Mouse (Mus musculus) lung, embryonic 16.5 days (tissue): ENCODE measurements around the gene Sh3pxd2a. TPM values are rescaled to one million over a fixed set of nuclear protein-coding genes. Genes with fewer than 3 reads are reported as not detected.

Source experiments
- ATAC-seq: fragments of 200-750 bp; cut with Nextera tagmentation; 2 replicates; pipeline ENCODE4 v1.8.0; 2017; ENCODE audit warnings: low read depth, mild to moderate bottlenecking, moderate library complexity
- H3K27ac ChIP-seq: fragments of 300-500 bp; sonication (generic); 2 replicates; pipeline ENCODE4 v1.5.1; 2014; ENCODE audit warnings: mild to moderate bottlenecking, control low read depth, low read length
- H3K27me3 ChIP-seq: fragments of 300-500 bp; sonication (generic); 2 replicates; pipeline ENCODE4 v1.6.1; 2014; ENCODE audit warnings: low read depth, low read length, mixed read lengths; ENCODE audit not compliant: control insufficient read depth, insufficient read depth
- H3K36me3 ChIP-seq: fragments of 300-500 bp; sonication (generic); 2 replicates; pipeline ENCODE4 v1.6.1; 2014; ENCODE audit warnings: low read length; ENCODE audit not compliant: control insufficient read depth, insufficient read depth
- H3K4me1 ChIP-seq: fragments of 300-500 bp; sonication (generic); replicated peaks from 2 replicates; pipeline ENCODE4 v1.6.1; 2014; ENCODE audit warnings: low read length, mixed read lengths; ENCODE audit not compliant: control insufficient read depth, insufficient read depth
- H3K4me2 ChIP-seq: fragments of 300-500 bp; sonication (generic); 2 replicates; pipeline ENCODE4 v1.6.1; 2014; ENCODE audit warnings: low read depth, low read length, control low read depth
- H3K4me3 ChIP-seq: fragments of 300-500 bp; sonication (generic); 2 replicates; pipeline ENCODE4 v1.5.1; 2014; ENCODE audit warnings: mild to moderate bottlenecking, low read length, control low read depth
- H3K9ac ChIP-seq: fragments of 300-500 bp; sonication (generic); 2 replicates; pipeline ENCODE4 v1.6.1; 2014; ENCODE audit warnings: low read length, control low read depth
- H3K9me3 ChIP-seq: fragments of 300-500 bp; sonication (generic); 2 replicates; pipeline ENCODE4 v1.6.1; 2016; ENCODE audit warnings: low read length; ENCODE audit not compliant: control insufficient read depth
- WGBS: fragments of 180-500 bp; shearing (Covaris S2); extraction: QIAGEN DNeasy Blood & Tissue Kit; methylation state at CpG from one replicate; pipeline ENCODE4 v1.1.7; 2014; 5-methylcytosine and 5-hydroxymethylcytosine counted together
- polyA plus RNA-seq: library from polyadenylated mRNA; unstranded; fragments of >200 nt; fragmentation: Nextera tagmentation; extraction: Ambion mirVana; gene quantifications from 2 replicates; pipeline ENCODE4 v1.2.1, GENCODE M21; 2015

Sh3pxd2a gene
- polyA plus RNA-seq, 1 experiment from 2014 or later = 6.1 TPM

DNA sequence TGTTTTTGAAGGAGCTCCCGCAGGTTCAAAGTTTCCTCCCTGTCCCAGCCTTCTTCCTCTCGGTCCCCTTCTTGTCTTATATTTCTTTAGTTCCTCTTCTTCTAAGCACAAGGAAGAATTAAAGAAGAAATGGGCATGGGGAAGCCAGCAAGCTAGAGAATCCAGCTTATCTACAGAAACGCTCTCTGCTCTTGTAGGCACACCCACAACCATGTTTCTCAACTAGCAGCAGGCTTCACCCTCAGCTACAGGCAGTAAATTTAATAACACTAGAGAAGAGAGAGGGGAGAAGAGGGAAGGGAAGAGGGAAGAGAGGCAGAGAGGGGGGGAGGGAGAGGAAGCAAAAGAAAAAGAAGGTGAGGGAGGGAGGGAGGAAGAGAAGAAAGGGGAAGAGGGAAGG is 44.0 kb upstream of the Sh3pxd2a start:
- H3K4me1 ChIP-seq = peaks cover 37% of the 10 kb centered on the region
- H3K4me3 ChIP-seq = no peak overlapping the region
- H3K9me3 ChIP-seq = no peaks in the 10 kb centered on the region
- H3K9ac ChIP-seq = 0 out of 2 replicates have a peak overlapping the region, but pooled peaks have one; percentile 11
- H3K4me2 ChIP-seq = no peak overlapping the region
- WGBS = 54% methylated on average over 3 of the region's 3 CpGs
- H3K36me3 ChIP-seq = peaks cover 5% of the 10 kb centered on the region; the same call in 1 of the 2 replicates
- ATAC-seq = no peak
- H3K27me3 ChIP-seq = no peaks in the 10 kb centered on the region
- H3K27ac ChIP-seq = peak overlapping the region; percentile 89

DNA sequence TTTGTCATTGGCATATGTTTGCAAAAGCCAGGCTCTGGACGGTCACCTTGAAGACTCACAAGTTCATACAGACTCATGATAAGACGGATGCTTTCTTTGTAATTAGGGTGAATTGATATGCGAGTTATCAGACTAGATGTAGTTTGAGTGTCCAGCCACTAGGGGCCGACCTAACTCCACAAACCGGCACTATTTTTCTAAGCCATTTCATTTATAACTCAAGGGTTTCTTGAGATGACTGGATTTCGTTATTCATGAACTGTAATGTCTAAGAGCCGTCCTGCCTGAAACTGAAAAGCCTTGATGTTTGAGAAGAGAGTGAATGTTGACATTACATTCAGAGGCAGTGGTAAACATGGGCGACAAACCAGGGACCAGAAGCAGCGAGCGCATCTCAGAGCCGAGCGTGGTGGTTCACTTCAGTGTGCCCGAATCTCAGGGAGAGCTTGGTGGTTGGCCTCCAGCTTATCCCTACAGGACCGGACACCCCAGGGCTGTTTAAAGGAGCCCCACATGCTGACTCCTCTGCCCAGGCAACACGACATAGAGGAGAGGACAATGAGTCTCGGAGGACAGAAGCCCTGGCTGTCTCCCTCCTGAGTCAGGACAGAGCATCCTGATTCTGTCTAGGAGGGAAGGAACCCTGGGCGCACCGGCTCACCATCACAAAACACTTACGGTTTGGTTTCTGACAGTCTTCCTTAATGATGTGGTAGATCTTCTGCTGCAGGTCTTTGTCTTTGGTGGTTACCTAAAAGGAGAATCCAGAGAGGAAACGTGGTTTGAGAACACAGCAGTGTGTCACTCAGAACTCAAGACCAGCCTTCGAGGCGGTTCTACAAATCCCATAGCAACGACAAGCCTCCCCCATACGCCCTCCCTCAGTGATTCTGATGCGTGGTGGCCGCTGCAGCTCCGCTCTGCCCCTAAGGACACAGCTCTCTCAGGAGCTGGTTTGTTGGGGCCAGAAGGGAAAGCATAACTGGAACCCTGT is 43.2 kb upstream of the Sh3pxd2a start:
- Histone ChIP-seq H3K4me3 (no peak overlapping the region), H3K36me3 (peaks cover 5% of the 10 kb centered on the region; the same call in 1 of the 2 replicates), H3K27ac (peak overlapping the region; percentile 89), H3K4me2 (0 out of 2 replicates have a peak overlapping the region, but pooled peaks have one; percentile 3), H3K9ac (0 out of 2 replicates have a peak overlapping the region, but pooled peaks have one; percentile 11), H3K9me3 (no peaks in the 10 kb centered on the region), H3K4me1 (peaks cover 33% of the 10 kb centered on the region), H3K27me3 (no peaks in the 10 kb centered on the region)
- no peak for ATAC-seq
- WGBS = 43% methylated on average over 27 of the region's 27 CpGs

DNA sequence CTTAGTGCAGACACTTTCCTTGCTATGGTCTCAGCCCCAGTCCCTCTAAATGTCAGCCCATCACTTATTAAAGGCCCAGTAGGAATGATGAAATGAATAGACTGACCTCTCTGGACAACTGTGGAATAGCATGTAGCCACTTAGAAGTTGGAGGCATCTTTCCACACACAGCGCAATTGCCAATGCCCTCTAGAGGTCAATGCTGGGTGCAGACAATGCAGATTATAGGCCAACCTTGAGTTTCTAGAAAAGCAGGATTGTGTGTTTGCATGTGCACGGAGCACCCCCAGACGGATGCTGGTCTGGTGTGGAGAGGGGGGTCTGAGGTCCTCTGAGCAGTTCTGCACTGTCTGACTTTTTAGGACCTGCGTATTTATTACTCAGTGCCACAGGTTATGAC is 39.4 kb upstream of the Sh3pxd2a start:
- H3K4me2 ChIP-seq = no peak overlapping the region
- H3K27ac ChIP-seq = no peak overlapping the region
- H3K4me3 ChIP-seq = no peak overlapping the region
- ATAC-seq = no peak
- no peaks in the 10 kb centered on the region for H3K27me3 ChIP-seq
- H3K36me3 ChIP-seq = peaks cover 5% of the 10 kb centered on the region; the same call in 1 of the 2 replicates
- H3K9ac ChIP-seq = no peak overlapping the region
- 73% methylated on average over 4 of the region's 4 CpGs for WGBS
- no peaks in the 10 kb centered on the region for H3K9me3 ChIP-seq
- H3K4me1 ChIP-seq = peaks cover 14% of the 10 kb centered on the region

DNA sequence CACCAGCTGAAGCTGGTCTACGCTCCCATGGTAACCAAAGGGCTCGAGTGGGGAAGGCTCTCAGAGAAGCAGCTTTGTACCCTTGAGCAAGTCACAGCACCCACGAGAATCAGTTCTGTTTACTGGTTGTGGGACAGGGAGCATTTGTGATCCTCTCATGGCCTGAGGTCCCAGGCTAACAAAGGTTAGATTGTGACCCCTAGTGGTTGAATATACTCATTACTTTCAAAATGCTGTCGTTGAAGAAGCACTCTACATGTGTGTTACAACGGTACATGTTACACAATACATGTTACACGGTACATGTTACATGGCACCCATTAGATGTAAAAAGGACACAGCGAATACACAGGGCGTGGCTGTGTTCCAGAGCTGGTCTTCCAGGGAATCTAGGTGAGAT is 38.4 kb upstream of the Sh3pxd2a start:
- Histone ChIP-seq H3K27me3 (no peaks in the 10 kb centered on the region), H3K27ac (no peak overlapping the region), H3K4me3 (no peak overlapping the region), H3K9me3 (no peaks in the 10 kb centered on the region), H3K9ac (no peak overlapping the region), H3K36me3 (peaks cover 5% of the 10 kb centered on the region; the same call in 1 of the 2 replicates), H3K4me2 (no peak overlapping the region), H3K4me1 (peaks cover 3% of the 10 kb centered on the region; the same call in 1 of the 2 replicates)
- no peak for ATAC-seq
- 71% methylated on average over 8 of the region's 8 CpGs for WGBS

DNA sequence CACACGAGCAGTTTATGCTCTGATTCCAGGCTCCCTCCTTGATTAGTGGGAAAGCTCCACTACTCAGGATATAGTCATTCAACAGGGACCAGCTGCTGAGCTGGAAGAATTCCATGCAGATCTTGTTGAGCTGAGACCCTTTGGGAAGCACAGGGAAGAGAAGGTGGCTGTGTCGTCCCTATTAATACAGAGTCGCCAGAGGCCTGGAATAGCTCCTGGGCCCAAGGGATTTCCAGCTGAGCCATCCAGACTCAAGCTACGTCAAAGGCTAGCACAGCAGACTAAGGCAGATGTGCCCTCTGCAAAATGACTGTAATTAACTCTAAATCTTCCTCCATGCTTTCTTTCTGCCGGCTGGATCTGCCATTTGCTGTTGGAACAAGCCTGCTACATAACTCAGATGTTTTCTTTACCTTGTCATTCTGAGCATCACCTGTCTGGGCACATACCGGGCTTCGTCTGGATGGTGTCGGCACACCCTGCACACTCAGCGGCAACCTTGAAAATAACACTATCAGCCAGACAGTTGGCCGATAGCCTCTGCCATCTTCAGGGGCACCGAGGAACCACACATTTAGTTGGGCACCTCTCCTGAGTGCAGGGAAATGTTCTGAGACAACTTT is 36.3 kb upstream of the Sh3pxd2a start:
- no peak for ATAC-seq
- 77% methylated on average over 11 of the region's 11 CpGs for WGBS
- no peak overlapping the region for H3K4me3 ChIP-seq

DNA sequence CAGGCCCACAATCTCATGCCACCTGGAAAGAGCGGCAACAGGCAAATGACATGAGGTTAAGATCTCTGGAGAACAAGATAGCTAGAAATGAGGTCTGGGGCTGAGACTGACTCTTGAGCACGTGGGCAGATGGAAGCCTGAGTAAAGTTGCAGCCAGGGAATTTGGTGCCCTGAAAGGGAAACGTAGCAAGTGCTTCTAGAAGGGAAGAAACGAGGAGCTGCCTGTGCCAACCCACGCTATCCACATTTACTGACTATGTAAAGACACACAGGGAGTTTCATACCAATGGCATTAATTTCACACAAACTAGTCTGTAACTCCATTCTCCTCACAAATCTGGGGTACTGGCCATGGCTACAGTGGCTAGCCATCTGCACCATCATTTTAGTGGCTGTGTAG is 35.6 kb upstream of the Sh3pxd2a start:
- Histone ChIP-seq H3K27ac (no peak overlapping the region), H3K4me1 (no peaks in the 10 kb centered on the region), H3K27me3 (no peaks in the 10 kb centered on the region), H3K9ac (no peak overlapping the region), H3K4me3 (no peak overlapping the region), H3K4me2 (no peak overlapping the region), H3K9me3 (no peaks in the 10 kb centered on the region), H3K36me3 (peaks cover under 1% of the 10 kb centered on the region; the same call in 1 of the 2 replicates)
- 83% methylated on average over 5 of the region's 5 CpGs for WGBS
- ATAC-seq = no peak

More for the DNA sequence above, 36.3 kb upstream of the Sh3pxd2a start:
- H3K27me3 ChIP-seq = no peaks in the 10 kb centered on the region
- no peaks in the 10 kb centered on the region for H3K9me3 ChIP-seq
- H3K4me1 ChIP-seq = no peaks in the 10 kb centered on the region
- H3K9ac ChIP-seq = no peak overlapping the region
- H3K36me3 ChIP-seq = peaks cover 5% of the 10 kb centered on the region; the same call in 1 of the 2 replicates
- no peak overlapping the region for H3K27ac ChIP-seq
- H3K4me2 ChIP-seq = no peak overlapping the region

DNA sequence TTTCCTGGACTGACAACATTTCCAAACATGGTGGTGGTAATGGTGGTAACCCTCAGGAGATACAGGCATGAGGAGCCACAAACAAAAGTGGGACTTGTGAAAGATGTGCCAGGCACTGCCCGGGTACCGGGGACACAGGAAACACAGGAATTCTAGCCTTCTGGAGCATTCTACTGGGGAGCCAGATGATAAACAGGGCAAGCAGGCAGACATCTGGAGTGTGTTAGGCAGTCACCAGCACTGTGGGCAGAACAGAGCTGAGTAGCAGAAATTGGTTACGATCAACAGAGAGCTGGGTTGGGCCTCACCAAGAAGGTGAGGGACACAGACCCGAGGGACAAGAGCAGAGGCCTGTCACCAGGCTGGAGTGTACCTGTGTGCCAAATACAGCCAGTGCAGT is 34.7 kb upstream of the Sh3pxd2a start:
- Histone ChIP-seq H3K4me2 (no peak overlapping the region), H3K4me3 (no peak overlapping the region), H3K27ac (no peak overlapping the region), H3K27me3 (no peaks in the 10 kb centered on the region), H3K9me3 (no peaks in the 10 kb centered on the region), H3K4me1 (no peaks in the 10 kb centered on the region), H3K36me3 (no peaks in the 10 kb centered on the region), H3K9ac (no peak overlapping the region)
- no peak for ATAC-seq
- WGBS = 50% methylated on average over 4 of the region's 4 CpGs

DNA sequence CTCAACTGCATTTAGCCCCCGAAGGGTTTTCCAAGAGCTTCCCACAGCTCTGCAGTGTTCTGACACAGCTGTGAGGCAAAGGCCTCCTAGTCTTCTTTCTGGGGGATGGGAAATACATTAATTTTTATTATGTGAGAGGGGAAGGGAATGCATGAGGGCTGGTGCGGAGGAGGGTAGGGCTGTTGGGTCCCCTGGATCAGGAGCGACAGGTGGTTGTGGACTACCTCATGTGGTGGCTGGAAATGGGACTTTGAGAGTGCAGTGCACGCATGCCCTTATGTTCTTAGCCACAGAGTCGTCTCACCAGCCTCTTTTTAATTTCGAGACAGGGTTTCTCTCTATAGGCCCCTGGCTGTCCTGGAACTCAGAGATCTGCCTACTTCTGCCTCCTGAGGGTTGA is 33.5 kb upstream of the Sh3pxd2a start:
- Histone ChIP-seq H3K36me3 (no peaks in the 10 kb centered on the region), H3K9ac (no peak overlapping the region), H3K4me2 (no peak overlapping the region), H3K4me1 (no peaks in the 10 kb centered on the region), H3K27me3 (no peaks in the 10 kb centered on the region), H3K9me3 (no peaks in the 10 kb centered on the region), H3K27ac (no peak overlapping the region), H3K4me3 (no peak overlapping the region)
- no peak for ATAC-seq
- 70% methylated on average over 6 of the region's 6 CpGs for WGBS

DNA sequence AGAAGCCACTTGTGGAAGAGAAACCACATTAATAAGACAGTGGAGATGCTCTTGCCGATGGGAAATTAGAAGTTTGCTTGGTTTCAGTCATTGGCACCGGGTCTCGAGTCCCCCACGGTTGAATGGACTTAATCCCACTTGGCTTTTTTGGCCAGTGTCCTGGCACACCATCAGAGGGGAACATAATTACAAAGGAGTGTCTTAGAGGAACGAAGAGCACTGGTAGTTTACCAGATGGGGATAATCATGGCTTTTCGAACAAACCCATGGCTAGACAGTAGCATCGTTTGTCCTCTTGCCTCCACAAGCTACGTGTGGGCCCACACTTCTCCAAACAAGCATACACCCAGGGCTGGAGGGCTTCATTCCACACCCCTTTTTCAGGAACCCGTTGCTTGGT is 33.1 kb upstream of the Sh3pxd2a start:
- no peak for ATAC-seq
- Histone ChIP-seq H3K9ac (no peak overlapping the region), H3K4me1 (no peaks in the 10 kb centered on the region), H3K27me3 (no peaks in the 10 kb centered on the region), H3K27ac (no peak overlapping the region), H3K4me3 (no peak overlapping the region), H3K36me3 (no peaks in the 10 kb centered on the region), H3K9me3 (no peaks in the 10 kb centered on the region), H3K4me2 (no peak overlapping the region)
- 58% methylated on average over 9 of the region's 9 CpGs for WGBS
